Comparison of ENCODE assay signal across 21 mouse cellular contexts in the genomic region with DNA sequence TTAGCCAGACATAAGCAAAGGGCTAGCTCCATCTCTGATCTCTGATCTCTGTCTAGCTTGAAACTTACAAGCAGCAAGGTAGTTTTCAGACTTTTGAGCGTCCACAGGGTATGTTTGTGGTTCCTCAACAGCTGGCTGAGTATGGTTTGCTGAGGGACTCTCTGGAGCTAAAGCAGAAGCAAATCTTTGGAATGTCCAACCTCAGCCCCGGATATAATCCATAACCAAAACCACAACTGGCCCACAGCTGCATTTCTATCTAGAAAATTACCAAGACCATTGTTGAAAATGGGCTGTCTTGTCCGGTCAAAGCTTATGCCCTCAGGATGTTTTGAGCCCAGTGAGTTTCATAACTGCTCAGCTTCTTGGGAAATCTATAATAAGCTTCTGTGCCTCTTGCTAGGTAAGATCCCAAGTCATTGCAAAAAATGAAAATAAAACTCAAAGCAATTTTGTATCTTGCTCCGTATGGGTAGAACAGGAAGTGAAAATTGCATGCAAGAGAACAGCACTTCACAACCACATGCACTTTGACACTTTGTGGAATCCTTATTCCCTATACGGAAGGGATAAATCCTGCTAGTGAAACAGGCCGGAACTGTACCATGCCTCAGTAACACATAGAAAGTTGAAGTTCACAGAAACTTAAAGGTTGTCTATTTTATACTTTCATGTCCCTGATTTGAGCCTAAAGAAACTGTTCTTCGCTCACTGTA. TPM values are rescaled to one million over a fixed set of nuclear protein-coding genes. Genes with fewer than 3 reads are reported as not detected.
A peak's percentile ranks its signal among the peaks of the same experiment; 100 is the strongest.
DNase-seq lines count a peak whose midpoint lies in the region; ATAC-seq and TF ChIP-seq lines count a peak whose summit lies in the region.
"Had no signal": no experiment of that assay in that cellular context is flagged by ENCODE, and none has a peak within 500 bp of the region (broad histone marks: within the 10 kb centered on the region; RNA-seq: fewer than 3 reads in every experiment).

No protein-coding gene starts in this region.

- no peak overlapping the region for H3K9ac ChIP-seq in lung, postnatal 0 days (replicated peaks; ENCODE audit: low read depth)
- H3K9ac ChIP-seq in forebrain, postnatal 0 days = no peak overlapping the region
- H3K9ac ChIP-seq in midbrain, embryonic 14.5 days (replicated peaks; ENCODE audit: low read length) = no peak overlapping the region
- H3K9ac ChIP-seq: forebrain, embryonic 13.5 days; hindbrain, embryonic 14.5 days had no signal

- TF ChIP-seq EP300 in lung, postnatal 0 days (IDR thresholded peaks at IDR 0.05) = no peak

- 79% methylated on average over 7 of the region's 7 CpGs for WGBS in lung, postnatal 0 days
- 91% methylated on average over 7 of the region's 7 CpGs for WGBS in forebrain, postnatal 0 days
- 89% methylated on average over 7 of the region's 7 CpGs for WGBS in midbrain, embryonic 14.5 days

- DNase-seq in 3134 (ENCODE audit: extremely low read depth, insufficient read length, low spot score) = peak; percentile 47
- peak; percentile 6 to 8 for DNase-seq in B cell, adult 2 months
- DNase-seq in lung, postnatal 0 days (ENCODE audit: low spot score) = no peak
- DNase-seq in neural tube, embryonic 10.5 days (ENCODE audit: extremely low spot score, low spot score) = no peak
- DNase-seq in forebrain, postnatal 0 days = no peak
- no peak for DNase-seq in midbrain, embryonic 14.5 days
- DNase-seq: cerebellum, adult 18-20 months; cerebellum, postnatal 36 days; gastrocnemius, postnatal 10 days; heart, adult 2 months; kidney, adult 2 months; kidney, postnatal 10 days; lung, adult 18-20 months; lung, postnatal 14 days; retina, postnatal 1 day; thymus, postnatal 14 days had no signal

- no peak overlapping the region for H3K4me3 ChIP-seq in lung, postnatal 0 days (ENCODE audit: low read depth, low read length)
- H3K4me3 ChIP-seq in forebrain, postnatal 0 days (ENCODE audit: low read depth, low read length) = no peak overlapping the region
- H3K4me3 ChIP-seq in midbrain, embryonic 14.5 days (replicated peaks; ENCODE audit: low read depth, low read length) = no peak overlapping the region
- H3K4me3 ChIP-seq: forebrain, embryonic 13.5 days; heart, adult 2 months had no signal

- H3K9me3 ChIP-seq in lung, postnatal 0 days (ENCODE audit: low read length) = no peaks in the 10 kb centered on the region
- H3K9me3 ChIP-seq in forebrain, postnatal 0 days (ENCODE audit: low read length) = no peaks in the 10 kb centered on the region
- no peaks in the 10 kb centered on the region for H3K9me3 ChIP-seq in midbrain, embryonic 14.5 days (ENCODE audit: control insufficient read depth, low read length)
- H3K9me3 ChIP-seq: forebrain, embryonic 13.5 days had no signal

- H3K27me3 ChIP-seq in lung, postnatal 0 days (replicated peaks; ENCODE audit: insufficient read depth, low read length) = no peaks in the 10 kb centered on the region
- H3K27me3 ChIP-seq in forebrain, postnatal 0 days (ENCODE audit: insufficient read depth, low read length) = no peaks in the 10 kb centered on the region
- H3K27me3 ChIP-seq in midbrain, embryonic 14.5 days (ENCODE audit: control insufficient read depth, insufficient read depth, low read length) = no peaks in the 10 kb centered on the region
- H3K27me3 ChIP-seq: forebrain, embryonic 13.5 days had no signal

- peak; percentile 79 for ATAC-seq in common myeloid progenitor, adult 5-6 weeks (replicated peaks; ENCODE audit: low read depth, poor library complexity, severe bottlenecking)
- peak; percentile 82 for ATAC-seq in megakaryocyte progenitor cell, adult 5-6 weeks (replicated peaks; ENCODE audit: poor library complexity)
- no peak for ATAC-seq in lung, postnatal 0 days
- ATAC-seq in forebrain, postnatal 0 days = no peak
- no peak for ATAC-seq in midbrain, embryonic 14.5 days (ENCODE audit: low FRiP score, low TSS enrichment)
- ATAC-seq: CD4-positive, CD25-positive, alpha-beta regulatory T cell, adult 4 months; forebrain, embryonic 13.5 days had no signal

- no peaks in the 10 kb centered on the region for H3K4me1 ChIP-seq in lung, postnatal 0 days (ENCODE audit: insufficient read depth, low read depth, low read length)
- H3K4me1 ChIP-seq in forebrain, postnatal 0 days (ENCODE audit: insufficient read depth) = no peaks in the 10 kb centered on the region
- no peaks in the 10 kb centered on the region for H3K4me1 ChIP-seq in midbrain, embryonic 14.5 days (ENCODE audit: control insufficient read depth, insufficient read depth, low read length)
- H3K4me1 ChIP-seq: forebrain, embryonic 13.5 days had no signal

- H3K36me3 ChIP-seq in lung, postnatal 0 days (ENCODE audit: insufficient read depth, low read length) = no peaks in the 10 kb centered on the region
- H3K36me3 ChIP-seq in forebrain, postnatal 0 days (ENCODE audit: insufficient read depth) = no peaks in the 10 kb centered on the region
- H3K36me3 ChIP-seq in midbrain, embryonic 14.5 days (ENCODE audit: control insufficient read depth, insufficient read depth, low read length) = no peaks in the 10 kb centered on the region

- TF ChIP-seq CTCF in lung, postnatal 0 days (IDR thresholded peaks at IDR 0.05) = no peak
- TF ChIP-seq CTCF in forebrain, postnatal 0 days (IDR thresholded peaks at IDR 0.05; ENCODE audit: low read depth) = no peak

- H3K27ac ChIP-seq in lung, postnatal 0 days (ENCODE audit: low read length) = no peak overlapping the region
- no peak overlapping the region for H3K27ac ChIP-seq in forebrain, postnatal 0 days (ENCODE audit: low read depth, low read length)
- no peak overlapping the region for H3K27ac ChIP-seq in midbrain, embryonic 14.5 days (replicated peaks; ENCODE audit: low read depth, low read length)
- H3K27ac ChIP-seq: forebrain, embryonic 13.5 days; heart, adult 2 months; hindbrain, embryonic 14.5 days had no signal

- H3K4me2 ChIP-seq in lung, postnatal 0 days (replicated peaks; ENCODE audit: low read depth, low read length) = no peak overlapping the region
- no peak overlapping the region for H3K4me2 ChIP-seq in forebrain, postnatal 0 days (ENCODE audit: low read depth)
- H3K4me2 ChIP-seq in midbrain, embryonic 14.5 days (ENCODE audit: low read length) = no peak overlapping the region
- H3K4me2 ChIP-seq: forebrain, embryonic 13.5 days; hindbrain, embryonic 14.5 days had no signal

RNA-seq across cellular contexts. Expression of gene Nabp1, which starts 15.5 kb away (rescaled TPM):
- total RNA-seq in common myeloid progenitor, adult 5-6 weeks (2017) = 53.3 and 57.7 TPM in 2 replicates
- total RNA-seq in megakaryocyte progenitor cell, adult 5-6 weeks (2015) = 14.9 and 16.0 TPM in 2 replicates
- total RNA-seq in megakaryocyte progenitor cell, adult 5-6 weeks (2017) = 27.5 and 28.3 TPM in 2 replicates
- polyA plus RNA-seq in lung, postnatal 0 days (2015; fragmentation: Nextera tagmentation; extraction: Ambion mirVana) = 20.0 and 25.0 TPM in 2 replicates
- 7.5 and 8.2 TPM in 2 replicates for total RNA-seq in forebrain, postnatal 0 days (2014; rRNA removed)
- polyA plus RNA-seq in forebrain, postnatal 0 days (2015; fragmentation: Nextera tagmentation; extraction: Ambion mirVana) = 3.4 and 6.3 TPM in 2 replicates
- polyA plus RNA-seq in midbrain, embryonic 14.5 days (2014; fragmentation: Nextera tagmentation; extraction: Ambion mirVana) = 8.1 and 11.3 TPM in 2 replicates

Comparison
In these comparisons a context has a peak if more than half of its experiments do, and no peak if none do; other contexts are left out.
1. DNase-seq: peak in 3134 (single experiment) and B cell, adult 2 months (2 of 2); none in lung, postnatal 0 days (single experiment), neural tube, embryonic 10.5 days (single experiment), forebrain, postnatal 0 days (single experiment) and midbrain, embryonic 14.5 days (single experiment).
2. ATAC-seq: peak in common myeloid progenitor, adult 5-6 weeks (single experiment) and megakaryocyte progenitor cell, adult 5-6 weeks (single experiment); none in lung, postnatal 0 days (single experiment), forebrain, postnatal 0 days (single experiment) and midbrain, embryonic 14.5 days (single experiment).